Mouse (Mus musculus) megakaryocyte-erythroid progenitor cell, adult 5-6 weeks (primary cell): ENCODE measurements around the gene Bpnt1. TPM values are rescaled to one million over a fixed set of nuclear protein-coding genes. Genes with fewer than 3 reads are reported as not detected.
A peak's percentile ranks its signal among the peaks of the same experiment; 100 is the strongest.
"Not testable (repeated sequence)": the region's sequence is repeated elsewhere in the genome, so short reads cannot be mapped to it uniquely, and the experiment has no call there.

Source experiments
- ATAC-seq: replicated peaks from 2 replicates; pipeline ENCODE4 v1.8.0; 2016; ENCODE audit warnings: mild to moderate bottlenecking, inconsistent platforms; ENCODE audit not compliant: severe bottlenecking, poor library complexity, low FRiP score, low TSS enrichment
- total RNA-seq, 2 experiments: library from RNA; stranded (forward) in 1 of 2; stranded (reverse) in 1 of 2; fragments of 200-1000, 215-1000 nt in 1 of 2; fragments of >200 nt in 1 of 2; fragmentation: Nextera tagmentation in 1 of 2; gene quantifications; 2 replicates each; pipeline ENCODE4 v1.2.3; 2014 to 2017

Bpnt1 gene
- total RNA-seq (2014; fragmentation: Nextera tagmentation) (8.0 and 10.5 TPM in 2 replicates), total RNA-seq (2017) (14.2 and 21.4 TPM in 2 replicates)

GRCm38 (mm10) chr1:185331983-185332430 lies at the start of gene Bpnt1:
Gene Bpnt1 (plus strand): TSS chr1:185332149.
- peak; percentile 78 for ATAC-seq

DNA sequence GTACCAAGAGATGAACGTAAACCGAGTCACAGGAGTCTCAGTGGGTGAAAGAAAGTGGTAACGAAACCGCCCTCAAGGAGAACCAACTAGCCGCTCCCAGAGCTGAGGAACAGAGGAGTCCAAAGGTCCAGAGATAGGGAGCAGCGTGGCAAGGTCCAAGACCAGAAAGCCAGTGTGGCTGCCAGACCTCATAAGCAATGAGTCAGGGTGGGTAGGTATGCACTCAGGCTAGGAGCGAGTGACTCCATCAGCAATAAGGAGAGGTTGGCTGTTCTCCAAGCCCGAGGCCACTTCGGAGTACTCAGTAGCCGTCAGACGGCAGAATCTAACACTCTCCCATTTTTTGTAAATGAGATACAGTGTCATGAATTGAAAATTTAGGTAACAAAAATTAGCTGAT lies 49.1 kb upstream of the Bpnt1 start:
- no peak for ATAC-seq

GRCm38 (mm10) chr1:185283247-185283646 lies 48.7 kb upstream of the Bpnt1 start:
- no peak for ATAC-seq

DNA sequence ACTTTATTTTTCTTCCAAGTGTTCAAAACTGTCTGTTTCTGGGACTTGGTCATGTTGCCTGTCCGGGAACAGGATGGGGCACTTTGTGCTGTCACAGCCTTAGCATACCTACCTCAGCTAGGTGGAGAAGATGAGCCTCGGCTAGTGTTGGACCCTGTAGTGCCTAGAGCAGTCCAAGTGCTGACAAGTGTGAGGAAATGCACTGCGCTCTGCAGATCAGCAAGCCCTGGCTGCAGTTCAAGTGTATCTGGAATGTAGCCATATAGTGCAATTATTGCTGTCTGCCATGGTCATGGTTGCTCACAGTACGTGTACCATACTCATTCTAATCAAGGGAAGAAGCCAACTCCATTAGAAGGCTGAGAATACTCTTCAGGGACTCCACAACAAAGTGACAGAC lies 47.2 kb upstream of the Bpnt1 start:
- ATAC-seq, result no peak

- ATAC-seq, result no peak
Measured at GRCm38 (mm10) chr1:185285171-185285570, 46.8 kb upstream of the Bpnt1 start.

- no peak for ATAC-seq
Measured at GRCm38 (mm10) chr1:185287066-185287465, 44.9 kb upstream of the Bpnt1 start.

DNA sequence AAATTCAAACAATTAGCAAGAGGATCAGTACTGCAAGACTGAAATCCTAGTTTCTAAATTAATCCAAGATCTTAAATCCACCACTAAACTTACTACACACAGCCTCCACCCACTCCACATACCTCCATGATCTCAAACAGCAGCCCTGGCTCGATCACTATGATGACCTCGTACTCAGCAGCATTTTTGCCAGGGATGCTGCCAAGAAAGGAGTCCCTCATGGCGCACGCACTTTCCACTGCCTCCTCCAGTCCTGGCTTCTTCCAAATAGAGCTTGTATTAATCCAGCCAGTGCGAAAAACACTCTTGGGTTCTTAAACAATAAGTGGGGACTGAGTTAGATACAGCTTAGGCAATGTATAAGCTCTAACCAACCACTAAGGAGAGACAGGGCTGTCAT lies 42.7 kb upstream of the Bpnt1 start:
- no peak for ATAC-seq

DNA sequence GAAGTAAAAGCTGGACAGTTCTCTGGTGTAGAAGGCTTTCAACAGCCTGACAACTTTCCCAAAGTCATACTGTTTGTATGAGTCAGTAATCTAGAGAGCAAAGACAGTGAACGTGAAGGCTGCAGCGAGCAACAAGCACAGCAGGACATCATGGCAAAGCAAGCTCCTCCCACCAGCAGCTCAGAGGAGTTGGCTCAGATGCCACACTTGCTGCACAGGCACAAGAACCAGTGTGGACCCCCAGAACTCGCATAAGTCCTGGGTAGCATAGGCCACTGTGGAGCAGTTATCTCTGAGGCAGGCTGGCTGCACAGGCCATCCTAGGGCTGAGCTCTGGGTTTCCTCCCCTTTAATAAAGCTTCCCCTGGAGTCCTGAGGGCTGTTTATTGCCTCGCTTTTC lies 40.6 kb upstream of the Bpnt1 start:
- ATAC-seq, result no peak

- no peak for ATAC-seq
Measured at GRCm38 (mm10) chr1:185292646-185293360, 39.1 kb upstream of the Bpnt1 start.

DNA sequence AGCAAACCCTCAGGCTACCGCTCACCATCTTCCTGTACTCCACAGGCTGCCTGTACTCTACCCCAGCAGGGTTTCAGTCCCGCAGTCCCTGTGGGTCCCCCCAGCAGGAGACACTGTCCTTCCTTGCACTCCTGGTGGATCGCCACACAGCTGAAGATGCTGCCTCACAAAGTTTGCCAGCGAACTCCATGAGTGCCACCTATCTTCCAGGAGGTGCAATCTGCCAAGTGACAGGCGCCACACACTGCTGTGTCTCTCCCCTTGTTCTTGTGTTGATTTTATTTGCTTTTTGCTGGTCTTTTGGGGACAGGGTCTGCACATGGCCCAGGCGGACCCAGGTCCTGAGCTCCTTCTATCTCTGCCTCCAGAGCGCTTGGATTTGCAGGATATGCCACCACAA lies 35.1 kb upstream of the Bpnt1 start:
- ATAC-seq, result 0 out of 2 replicates have a peak, but pooled peaks have one; percentile 30

GRCm38 (mm10) chr1:185298496-185298895 lies 33.5 kb upstream of the Bpnt1 start:
- no peak for ATAC-seq

GRCm38 (mm10) chr1:185302816-185303215 lies 29.1 kb upstream of the Bpnt1 start:
- ATAC-seq, result no peak

GRCm38 (mm10) chr1:185306836-185307235 lies 25.1 kb upstream of the Bpnt1 start:
- no peak for ATAC-seq

DNA sequence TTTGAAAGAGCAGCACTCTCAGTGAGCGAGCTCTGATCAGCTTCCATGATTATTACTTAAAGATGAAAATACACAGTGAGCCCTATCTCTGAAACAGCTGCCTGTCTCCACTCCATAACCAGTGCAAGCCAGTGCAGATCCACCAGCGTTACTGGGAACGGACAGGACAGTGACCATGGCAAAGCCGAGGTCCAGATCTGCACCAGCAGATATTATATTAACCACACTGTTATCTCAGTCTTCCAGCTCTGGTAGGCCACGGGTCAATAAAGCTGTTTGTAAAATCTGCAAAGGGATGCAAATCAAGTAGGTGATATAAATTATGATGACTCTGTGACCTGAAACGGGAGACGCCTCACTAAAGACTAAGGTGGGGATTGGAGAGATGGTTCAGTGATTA lies 24.3 kb upstream of the Bpnt1 start:
- ATAC-seq, result no peak

GRCm38 (mm10) chr1:185308334-185308733 lies 23.6 kb upstream of the Bpnt1 start:
- ATAC-seq, result no peak

- ATAC-seq, result no peak
Measured at GRCm38 (mm10) chr1:185308908-185309307, 23.0 kb upstream of the Bpnt1 start.

DNA sequence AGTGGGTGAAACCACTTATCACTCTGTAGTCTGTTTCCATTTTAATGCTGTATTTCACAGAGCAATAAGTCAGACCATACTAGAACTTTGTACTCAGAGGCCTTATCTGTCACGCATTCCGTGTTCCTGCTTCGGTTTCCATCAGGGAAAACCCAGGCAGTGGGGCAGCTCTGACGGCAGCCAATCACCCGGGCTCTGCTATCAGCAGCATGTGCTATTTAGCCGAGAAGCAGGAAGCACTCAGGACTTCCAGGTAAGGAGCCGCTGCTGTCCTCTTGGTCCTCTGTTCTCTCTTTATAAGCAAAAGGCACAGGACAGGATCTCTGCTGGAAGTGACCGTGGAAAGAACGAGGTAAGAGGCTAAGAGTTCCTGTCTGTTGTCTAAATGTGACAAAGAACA lies 20.0 kb upstream of the Bpnt1 start:
- ATAC-seq, result no peak

DNA sequence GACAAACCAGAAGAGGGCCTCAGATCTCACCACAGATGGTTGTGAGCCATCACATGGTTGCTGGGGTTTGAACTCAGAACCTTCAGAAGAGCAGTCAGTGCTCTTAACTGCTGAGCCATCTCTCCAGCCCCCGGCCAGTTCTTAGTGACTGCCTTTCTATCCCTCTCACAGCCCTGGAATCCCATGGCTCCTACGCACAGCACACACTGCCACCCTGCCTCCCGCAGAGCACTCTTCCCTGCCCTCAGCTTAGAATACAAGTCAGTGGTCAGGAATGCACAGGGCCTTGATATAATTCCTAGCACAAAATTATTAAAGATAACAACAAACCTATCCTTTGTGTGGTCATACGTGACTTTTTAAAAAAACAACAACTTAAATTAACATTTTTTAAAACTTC lies 17.4 kb upstream of the Bpnt1 start:
- no peak for ATAC-seq

DNA sequence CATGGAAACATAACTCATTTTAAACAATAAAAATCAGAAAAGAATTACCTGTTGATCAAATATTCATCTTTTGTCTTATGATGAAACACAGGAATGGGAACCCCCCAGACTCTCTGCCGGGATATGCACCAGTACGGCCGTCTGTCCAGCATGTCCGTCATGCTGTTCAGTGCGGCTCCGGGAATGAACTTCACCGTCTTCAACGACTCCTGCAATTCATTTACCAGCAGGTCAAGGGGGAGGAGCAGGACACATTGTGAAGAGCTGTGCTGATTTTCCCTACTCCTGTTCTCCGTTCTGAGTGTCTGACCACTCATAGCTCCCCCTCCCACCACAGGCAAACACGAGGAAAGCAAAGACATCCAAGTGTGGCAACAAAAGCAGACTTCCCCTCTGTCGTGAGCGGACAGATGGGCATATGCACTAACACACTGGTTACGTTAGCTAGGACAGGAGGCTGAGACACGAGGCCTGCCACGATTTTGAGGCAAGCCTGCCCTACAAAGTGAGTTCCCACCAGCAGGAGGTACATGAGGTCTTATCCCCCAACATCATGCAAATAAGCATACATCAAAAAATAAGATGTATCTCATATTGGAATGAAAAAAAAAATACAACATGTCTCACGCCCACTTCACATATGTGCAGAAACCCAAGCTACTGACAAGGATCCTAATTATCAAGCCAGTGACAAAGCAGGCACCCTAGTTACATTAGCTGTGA lies 15.9 kb upstream of the Bpnt1 start:
- ATAC-seq, result no peak

GRCm38 (mm10) chr1:185327754-185328345 lies 4.1 kb upstream of the Bpnt1 start:
- not testable (repeated sequence) for ATAC-seq
